Mouse (Mus musculus): ENCODE data around the gene Tmem38b.

Tmem38b gene

GRCm38 (mm10) chr4:53886342-53887088, 60.7 kb downstream of the Tmem38b start:
- DNase-seq = peak; percentile 19

- no peak for DNase-seq
Measured at GRCm38 (mm10) chr4:53895335-53895734, 69.5 kb downstream of the Tmem38b start.

GRCm38 (mm10) chr4:53896150-53896833, 70.4 kb downstream of the Tmem38b start:
- DNase-seq = no peak

DNA sequence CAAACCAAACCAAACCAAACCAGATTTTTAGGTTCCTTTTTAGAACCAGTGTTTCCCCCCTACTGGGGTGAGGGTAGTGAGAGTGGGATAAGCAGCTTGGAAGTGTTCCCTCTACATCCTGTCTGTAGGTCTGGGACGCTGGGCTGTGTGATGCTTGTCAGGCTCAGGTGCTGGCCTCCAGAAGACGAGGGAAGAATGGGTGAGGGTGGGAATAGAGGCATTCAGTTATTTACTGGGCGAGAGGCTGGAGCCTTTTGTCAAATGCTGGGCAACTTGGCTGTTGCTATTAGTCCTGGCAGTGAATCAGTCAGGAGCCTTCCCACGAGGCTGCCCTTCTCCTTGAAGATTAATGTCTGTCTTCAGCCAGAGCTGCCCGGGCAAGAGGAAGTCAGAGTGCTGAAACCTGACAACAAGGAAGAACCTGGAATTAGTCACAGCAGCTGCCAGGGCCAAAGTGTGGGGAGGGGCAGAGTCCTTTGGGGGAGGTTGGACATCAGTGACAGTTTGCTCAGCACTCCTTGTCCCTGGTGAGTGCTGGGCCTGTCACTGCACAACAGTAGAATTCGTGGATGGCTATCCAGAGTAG, 74.6 kb downstream of the Tmem38b start:
- peak; percentile 50 for DNase-seq

DNA sequence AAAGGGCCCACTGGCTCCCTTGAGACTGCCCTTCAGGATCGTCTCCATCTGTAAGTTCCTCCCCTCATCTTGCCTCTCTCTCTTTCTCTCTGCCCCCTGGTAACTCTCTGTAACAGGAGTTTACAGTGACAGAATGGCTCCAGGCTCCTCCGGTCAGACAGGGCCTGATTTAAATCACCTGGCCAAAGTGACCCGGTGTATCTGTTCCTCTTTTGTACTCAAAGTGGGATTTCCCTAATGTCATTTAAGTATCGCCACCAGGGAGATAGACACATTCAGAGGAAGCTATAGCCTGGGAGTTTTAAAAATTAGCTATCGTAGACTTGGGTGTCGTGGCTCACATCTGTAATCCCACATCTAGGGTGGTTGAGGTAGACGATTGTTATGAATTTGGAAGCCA, 78.5 kb downstream of the Tmem38b start:
- DNase-seq = no peak

GRCm38 (mm10) chr4:53905537-53905936, 79.7 kb downstream of the Tmem38b start:
- peak; percentile 13 for DNase-seq

GRCm38 (mm10) chr4:53907071-53907470, 81.2 kb downstream of the Tmem38b start:
- DNase-seq = no peak

Data from kidney, postnatal 10 days (tissue).